Mouse (Mus musculus) ES-CJ7 (cell line): ENCODE results near the gene Gcn1l1.

Source experiments
- DNase-seq: peaks from one replicate; pipeline ENCODE4 v3.0.0; 2011; ENCODE audit warnings: low read depth, low spot score

Gene Gcn1l1

GRCm38 (mm10) chr5:115534856-115535255 is 30.2 kb upstream of the Gcn1l1 start:
- no peak for DNase-seq

GRCm38 (mm10) chr5:115535635-115536034 is 29.4 kb upstream of the Gcn1l1 start:
- no peak for DNase-seq

- DNase-seq: no peak
These were observed 26.9 kb upstream of the Gcn1l1 start for GRCm38 (mm10) chr5:115538017-115538692.

- DNase-seq: peak; percentile 86
These were observed 26.4 kb upstream of the Gcn1l1 start for GRCm38 (mm10) chr5:115538693-115539043.

GRCm38 (mm10) chr5:115542635-115543384 is 22.2 kb upstream of the Gcn1l1 start:
- no peak for DNase-seq

- DNase-seq: no peak
These were observed 21.4 kb upstream of the Gcn1l1 start for GRCm38 (mm10) chr5:115543509-115544253.

- DNase-seq: no peak
These were observed 20.3 kb upstream of the Gcn1l1 start for GRCm38 (mm10) chr5:115544655-115545185.

- no peak for DNase-seq
These were observed 19.4 kb upstream of the Gcn1l1 start for GRCm38 (mm10) chr5:115545636-115546035.

GRCm38 (mm10) chr5:115546536-115546935 is 18.5 kb upstream of the Gcn1l1 start:
- no peak for DNase-seq

- no peak for DNase-seq
These were observed 18.0 kb upstream of the Gcn1l1 start for GRCm38 (mm10) chr5:115547014-115547413.

- no peak for DNase-seq
These were observed 17.6 kb upstream of the Gcn1l1 start for GRCm38 (mm10) chr5:115547421-115547820.

- no peak for DNase-seq
These were observed 16.4 kb upstream of the Gcn1l1 start for GRCm38 (mm10) chr5:115548501-115549285.

GRCm38 (mm10) chr5:115550482-115551005 is 14.5 kb upstream of the Gcn1l1 start:
- DNase-seq: no peak

GRCm38 (mm10) chr5:115551386-115551785 is 13.7 kb upstream of the Gcn1l1 start:
- DNase-seq: no peak

GRCm38 (mm10) chr5:115551799-115552198 is 13.3 kb upstream of the Gcn1l1 start:
- no peak for DNase-seq

GRCm38 (mm10) chr5:115553801-115554420 is 11.1 kb upstream of the Gcn1l1 start:
- no peak for DNase-seq

GRCm38 (mm10) chr5:115554536-115555291 is 10.3 kb upstream of the Gcn1l1 start:
- no peak for DNase-seq

GRCm38 (mm10) chr5:115556217-115556616 is 8.8 kb upstream of the Gcn1l1 start:
- peak; percentile 93 for DNase-seq

GRCm38 (mm10) chr5:115558182-115558794 is 6.8 kb upstream of the Gcn1l1 start:
- no peak for DNase-seq
